Mouse (Mus musculus) ES-E14 (cell line): ENCODE results near the gene Epha4.

Experiments
- CHD2 ChIP-seq: IDR thresholded peaks from 2 replicates; pipeline ENCODE4 v1.6.1; 2014; ENCODE audit warnings: mild to moderate bottlenecking, low read depth, low read length, inconsistent platforms
- HCFC1 ChIP-seq: IDR thresholded peaks from 2 replicates; pipeline ENCODE4 v1.6.1; 2012; ENCODE audit warnings: low read length, inconsistent platforms, borderline replicate concordance; ENCODE audit not compliant: insufficient read depth
- MAFK ChIP-seq: IDR thresholded peaks from 2 replicates; pipeline ENCODE4 v1.6.1; 2014; ENCODE audit warnings: mild to moderate bottlenecking, low read depth, low read length, inconsistent platforms; ENCODE audit not compliant: insufficient read depth
- ZC3H11A ChIP-seq: IDR thresholded peaks from 2 replicates; pipeline ENCODE4 v1.6.1; 2012; ENCODE audit warnings: low read depth, mild to moderate bottlenecking, inconsistent platforms, low read length, borderline replicate concordance

GRCm38 (mm10) chr1:77441401-77441800 lies 73.5 kb downstream of the Epha4 start:
- TF ChIP-seq MAFK (no peak), ZC3H11A (no peak), HCFC1 (no peak), CHD2 (no peak)
